Mouse (Mus musculus) neural tube, embryonic 10.5 days (tissue): Measurements from ENCODE around the gene Gm9972.

Experiments used
- DNase-seq: peaks from one replicate; pipeline ENCODE4 v3.0.0-alpha.2; 2017; ENCODE audit warnings: low spot score; ENCODE audit errors: extremely low spot score

The Gm9972 gene

GRCm38 (mm10) chr11:43035446-43035845 is at the start of gene Gm9972:
TSS of gene Gm9972 (plus strand) at chr11:43035746.
- DNase-seq: no peak

- DNase-seq: no peak
These were observed 36.4 kb upstream of the Gm9972 start for GRCm38 (mm10) chr11:42999188-42999587.

GRCm38 (mm10) chr11:43011941-43012340 is 23.6 kb upstream of the Gm9972 start:
- DNase-seq: no peak

GRCm38 (mm10) chr11:43012980-43013379 is 22.6 kb upstream of the Gm9972 start:
- no peak for DNase-seq

- no peak for DNase-seq
These were observed 12.3 kb upstream of the Gm9972 start for GRCm38 (mm10) chr11:43023109-43023688.

- no peak for DNase-seq
These were observed 5.7 kb upstream of the Gm9972 start for GRCm38 (mm10) chr11:43029813-43030212.

GRCm38 (mm10) chr11:43032141-43032540 is 3.4 kb upstream of the Gm9972 start:
- no peak for DNase-seq

- DNase-seq: no peak
These were observed 10.5 kb downstream of the Gm9972 start for GRCm38 (mm10) chr11:43045871-43046548.

GRCm38 (mm10) chr11:43049363-43049762 is 13.8 kb downstream of the Gm9972 start:
- DNase-seq: no peak

- DNase-seq: no peak
These were observed 19.4 kb downstream of the Gm9972 start for GRCm38 (mm10) chr11:43054972-43055371.

- DNase-seq: no peak
These were observed 24.0 kb downstream of the Gm9972 start for GRCm38 (mm10) chr11:43059437-43059970.

GRCm38 (mm10) chr11:43062286-43062685 is 26.7 kb downstream of the Gm9972 start:
- no peak for DNase-seq

GRCm38 (mm10) chr11:43086309-43087050 is 50.9 kb downstream of the Gm9972 start:
- DNase-seq: no peak
